Mouse (Mus musculus) spleen, adult 2 months (tissue): Measurements from ENCODE around the gene Jag1.

Experiments used
- CTCF ChIP-seq: fragments of 200-500 bp; IDR thresholded peaks from 2 replicates; pipeline ENCODE4 v1.5.1; 2011; ENCODE audit warnings: mild to moderate bottlenecking, inconsistent platforms; ENCODE audit not compliant: insufficient read depth, insufficient read length, insufficient replicate concordance; ENCODE audit errors: extremely low read depth
- POLR2A ChIP-seq: fragments of 200-500 bp; IDR thresholded peaks from 2 replicates; pipeline ENCODE4 v1.6.1; 2011; ENCODE audit warnings: low read depth, low read length, inconsistent platforms

- no peak for TF ChIP-seq CTCF
- no peak for TF ChIP-seq POLR2A
These were observed 37.4 kb upstream of the Jag1 start for GRCm38 (mm10) chr2:137153825-137154224.
